Mouse (Mus musculus): ENCODE results near the gene Hist1h2an. TPM values are rescaled to one million over a fixed set of nuclear protein-coding genes. Genes with fewer than 3 reads are reported as not detected.
"Not testable (repeated sequence)": the region's sequence is repeated elsewhere in the genome, so short reads cannot be mapped to it uniquely, and the experiment has no call there.

Hist1h2an gene
- total and polyA plus RNA-seq, 3 experiments, result 18.0 to 76.2 (median 62.3) TPM

DNA sequence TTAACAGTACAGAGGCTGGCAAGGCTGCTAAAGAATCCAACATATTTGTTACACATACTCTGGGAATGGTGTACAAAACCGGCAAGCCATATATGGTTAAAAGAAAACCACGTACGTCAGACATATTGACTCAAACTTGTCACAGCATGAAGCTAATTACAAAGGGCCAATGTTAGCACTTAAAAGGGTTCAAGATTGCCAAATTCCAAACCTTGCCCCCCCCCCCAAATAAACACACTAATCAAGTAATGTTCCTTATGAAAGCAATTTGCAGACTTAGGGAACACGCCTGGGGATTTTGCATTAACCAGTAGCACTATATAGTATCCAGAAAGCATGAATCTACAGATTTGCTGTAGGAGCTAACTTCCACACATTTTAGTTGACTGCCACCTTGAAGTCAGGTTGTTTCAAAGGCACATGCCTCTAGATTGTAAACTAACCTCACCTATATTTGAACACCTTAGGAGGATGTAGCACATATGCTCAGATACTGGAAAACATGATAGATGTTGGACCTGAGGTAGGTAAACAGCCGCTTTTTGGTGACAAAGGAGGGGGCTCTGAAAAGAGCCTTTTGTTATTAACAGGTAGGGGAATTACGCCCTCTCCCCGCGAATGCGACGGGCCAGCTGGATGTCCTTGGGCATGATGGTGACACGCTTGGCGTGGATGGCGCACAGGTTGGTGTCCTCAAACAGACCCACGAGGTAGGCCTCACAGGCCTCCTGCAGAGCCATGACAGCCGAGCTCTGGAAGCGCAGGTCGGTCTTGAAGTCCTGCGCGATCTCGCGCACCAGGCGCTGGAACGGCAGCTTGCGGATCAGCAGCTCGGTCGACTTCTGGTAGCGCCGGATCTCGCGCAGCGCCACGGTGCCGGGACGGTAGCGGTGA lies 4.4 kb downstream of the Hist1h2an start:
- not testable (repeated sequence) for H3K36me3 ChIP-seq (replicated peaks); DNase-seq (ENCODE audit: low spot score); ATAC-seq (ENCODE audit: extremely low read depth, insufficient number of reproducible peaks, low FRiP score, poor library complexity, severe bottlenecking); H3K9me3 ChIP-seq (replicated peaks); H3K27me3 ChIP-seq (ENCODE audit: insufficient read depth, low read length)
- peak overlapping the region; percentile 63; the same call in 1 of the 2 replicates for H3K4me3 ChIP-seq (ENCODE audit: low read depth, low read length)
- H3K4me1 ChIP-seq (ENCODE audit: insufficient read depth, low read depth, low read length), result peaks cover 18% of the 10 kb centered on the region
- peak; percentile 83 for TF ChIP-seq POLR2AphosphoS5 (IDR thresholded peaks at IDR 0.05; ENCODE audit: insufficient replicate concordance, low read depth, low read length)

DNA sequence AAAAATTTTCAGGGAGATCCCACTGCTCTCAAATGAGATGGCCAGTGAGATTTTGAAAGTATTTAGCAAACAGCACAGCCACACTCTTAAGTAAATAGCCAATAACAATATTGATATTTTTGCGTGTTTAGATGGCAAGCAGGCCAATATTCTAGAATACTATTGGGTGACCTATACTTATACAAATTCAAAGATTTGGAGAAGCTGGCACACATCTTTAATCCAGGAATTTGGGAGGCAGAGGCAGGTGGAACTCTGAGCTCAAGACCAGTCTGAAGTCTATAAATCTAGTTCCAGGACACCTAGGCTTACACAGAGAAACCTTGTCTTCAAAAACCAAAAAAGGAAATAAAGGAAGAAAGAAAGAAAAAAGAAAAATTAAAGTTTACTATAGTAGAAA lies 5.4 kb downstream of the Hist1h2an start:
- TF ChIP-seq POLR2AphosphoS5 (IDR thresholded peaks at IDR 0.05; ENCODE audit: insufficient replicate concordance, low read depth, low read length) (0 out of 2 replicates have a peak, but pooled peaks have one; percentile 27), GATA1 (IDR thresholded peaks at IDR 0.05; ENCODE audit: borderline replicate concordance, low read length) (no peak), CTCF (IDR thresholded peaks at IDR 0.05; ENCODE audit: low read depth, low read length) (no peak), TAL1 (conservative IDR thresholded peaks at IDR 0.05; ENCODE audit: low read depth, low read length) (no peak)

DNA sequence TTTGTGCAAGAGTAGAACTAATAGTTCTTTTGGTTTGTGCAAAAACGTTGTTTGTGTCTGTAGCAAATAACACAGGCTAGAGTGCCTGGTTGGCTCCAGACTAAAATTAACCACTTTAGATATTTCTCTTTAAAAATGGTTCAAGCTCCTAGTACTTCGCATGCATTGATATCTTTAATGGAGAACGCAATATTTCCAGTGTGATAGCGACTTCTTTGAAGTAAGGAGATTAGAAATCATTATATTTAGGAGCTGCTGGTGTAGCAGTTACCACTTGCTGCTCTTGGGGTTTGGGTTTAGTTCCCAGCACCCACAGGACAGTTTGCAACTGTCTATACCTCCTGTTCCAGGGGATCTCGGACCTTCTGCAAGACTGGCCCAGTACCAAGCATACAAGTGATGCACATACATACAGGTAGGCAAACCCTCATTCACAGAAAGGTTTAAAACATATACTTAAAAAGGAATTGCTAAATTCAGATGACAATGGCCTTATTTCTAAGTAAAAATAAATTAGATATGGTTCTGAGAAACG lies 5.9 kb downstream of the Hist1h2an start:
- Histone ChIP-seq H3K36me3 (replicated peaks) (no peaks in the 10 kb centered on the region), H3K4me3 (ENCODE audit: low read depth, low read length) (no peak overlapping the region; the same call in 1 of the 2 replicates), H3K9me3 (replicated peaks) (no peaks in the 10 kb centered on the region), H3K27me3 (ENCODE audit: insufficient read depth, low read length) (no peaks in the 10 kb centered on the region), H3K4me1 (ENCODE audit: insufficient read depth, low read depth, low read length) (peaks cover 25% of the 10 kb centered on the region)
- no peak for TF ChIP-seq CTCF (IDR thresholded peaks at IDR 0.05; ENCODE audit: low read depth, low read length)
- TF ChIP-seq POLR2AphosphoS5 (IDR thresholded peaks at IDR 0.05; ENCODE audit: insufficient replicate concordance, low read depth, low read length), result no peak
- TF ChIP-seq GATA1 (IDR thresholded peaks at IDR 0.05; ENCODE audit: borderline replicate concordance, low read length), result no peak
- TF ChIP-seq GATA2 (IDR thresholded peaks at IDR 0.05; ENCODE audit: borderline replicate concordance, low read depth, low read length), result no peak
- no peak for TF ChIP-seq TAL1 (conservative IDR thresholded peaks at IDR 0.05; ENCODE audit: low read depth, low read length)
- ATAC-seq (ENCODE audit: extremely low read depth, insufficient number of reproducible peaks, low FRiP score, poor library complexity, severe bottlenecking) (no peak), DNase-seq (ENCODE audit: low spot score) (no peak)

More for the DNA sequence above, 5.4 kb downstream of the Hist1h2an start:
- Histone ChIP-seq H3K4me3 (ENCODE audit: low read depth, low read length) (no peak overlapping the region), H3K27me3 (ENCODE audit: insufficient read depth, low read length) (no peaks in the 10 kb centered on the region), H3K9me3 (replicated peaks) (no peaks in the 10 kb centered on the region), H3K4me1 (ENCODE audit: insufficient read depth, low read depth, low read length) (peaks cover 23% of the 10 kb centered on the region), H3K36me3 (replicated peaks) (no peaks in the 10 kb centered on the region)
- ATAC-seq (ENCODE audit: extremely low read depth, insufficient number of reproducible peaks, low FRiP score, poor library complexity, severe bottlenecking), result no peak
- no peak for DNase-seq (ENCODE audit: low spot score)

DNA sequence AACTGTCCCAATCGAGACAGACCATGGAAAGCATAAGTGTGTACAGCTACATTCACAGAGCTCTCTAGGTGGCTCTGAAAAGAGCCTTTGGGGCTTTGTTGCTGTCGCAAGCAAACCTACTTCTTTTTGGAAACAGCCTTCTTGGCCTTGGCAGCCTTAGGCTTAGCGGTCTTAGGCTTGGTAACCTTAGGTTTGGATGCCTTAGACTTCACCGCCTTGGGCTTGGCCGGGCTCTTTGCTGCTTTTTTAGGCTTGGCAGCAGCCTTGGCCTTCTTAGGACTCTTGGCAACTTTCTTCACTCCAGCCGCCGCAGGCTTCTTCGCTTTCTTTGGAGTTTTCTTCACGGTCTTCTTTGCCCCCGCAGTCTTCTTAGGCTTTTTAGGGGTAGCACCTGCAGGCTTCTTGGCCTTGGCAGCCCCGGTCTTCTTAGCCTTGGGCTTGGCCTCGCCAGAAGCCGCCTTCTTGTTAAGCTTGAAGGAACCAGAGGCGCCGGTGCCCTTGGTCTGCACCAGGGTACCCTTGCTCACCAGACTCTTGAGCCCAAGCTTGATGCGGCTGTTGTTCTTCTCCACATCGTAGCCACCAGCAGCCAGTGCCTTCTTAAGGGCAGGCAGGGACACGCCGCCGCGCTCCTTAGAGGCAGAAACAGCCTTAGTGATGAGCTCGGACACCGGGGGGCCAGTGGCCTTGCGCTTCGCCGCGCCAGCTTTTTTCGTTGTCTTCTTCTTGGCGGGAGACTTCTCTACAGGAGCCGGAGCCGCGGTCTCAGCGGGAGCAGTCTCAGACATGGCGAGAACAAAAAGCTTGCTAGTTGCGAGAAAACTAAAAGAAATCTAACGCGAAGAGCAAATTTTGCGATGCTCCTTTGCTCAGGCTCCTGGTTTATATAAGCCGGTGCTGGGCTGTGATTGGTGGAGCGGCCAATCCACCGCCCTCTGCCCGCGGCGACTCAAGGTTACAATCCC lies 7.0 kb downstream of the Hist1h2an start, which contains the start of gene Hist1h1b:
Hist1h1b (minus strand) TSS at position 859 of the 965 bp plus-strand sequence.
- no peaks in the 10 kb centered on the region for H3K9me3 ChIP-seq (replicated peaks)
- ATAC-seq (ENCODE audit: extremely low read depth, insufficient number of reproducible peaks, low FRiP score, poor library complexity, severe bottlenecking), result peak; percentile 32
- no peaks in the 10 kb centered on the region for H3K36me3 ChIP-seq (replicated peaks)
- peaks cover 22% of the 10 kb centered on the region for H3K4me1 ChIP-seq (ENCODE audit: insufficient read depth, low read depth, low read length)
- DNase-seq (ENCODE audit: low spot score), result peak; percentile 68
- H3K4me3 ChIP-seq (ENCODE audit: low read depth, low read length), result peak within 1 kb of the TSS; percentile 73
- H3K27me3 ChIP-seq (ENCODE audit: insufficient read depth, low read length), result no peaks in the 10 kb centered on the region
- TF ChIP-seq GATA1 (IDR thresholded peaks at IDR 0.05; ENCODE audit: borderline replicate concordance, low read length) (no peak), GATA2 (IDR thresholded peaks at IDR 0.05; ENCODE audit: borderline replicate concordance, low read depth, low read length) (no peak), TAL1 (conservative IDR thresholded peaks at IDR 0.05; ENCODE audit: low read depth, low read length) (no peak), POLR2AphosphoS5 (IDR thresholded peaks at IDR 0.05; ENCODE audit: insufficient replicate concordance, low read depth, low read length) (peak; percentile 95), CTCF (IDR thresholded peaks at IDR 0.05; ENCODE audit: low read depth, low read length) (no peak)

DNA sequence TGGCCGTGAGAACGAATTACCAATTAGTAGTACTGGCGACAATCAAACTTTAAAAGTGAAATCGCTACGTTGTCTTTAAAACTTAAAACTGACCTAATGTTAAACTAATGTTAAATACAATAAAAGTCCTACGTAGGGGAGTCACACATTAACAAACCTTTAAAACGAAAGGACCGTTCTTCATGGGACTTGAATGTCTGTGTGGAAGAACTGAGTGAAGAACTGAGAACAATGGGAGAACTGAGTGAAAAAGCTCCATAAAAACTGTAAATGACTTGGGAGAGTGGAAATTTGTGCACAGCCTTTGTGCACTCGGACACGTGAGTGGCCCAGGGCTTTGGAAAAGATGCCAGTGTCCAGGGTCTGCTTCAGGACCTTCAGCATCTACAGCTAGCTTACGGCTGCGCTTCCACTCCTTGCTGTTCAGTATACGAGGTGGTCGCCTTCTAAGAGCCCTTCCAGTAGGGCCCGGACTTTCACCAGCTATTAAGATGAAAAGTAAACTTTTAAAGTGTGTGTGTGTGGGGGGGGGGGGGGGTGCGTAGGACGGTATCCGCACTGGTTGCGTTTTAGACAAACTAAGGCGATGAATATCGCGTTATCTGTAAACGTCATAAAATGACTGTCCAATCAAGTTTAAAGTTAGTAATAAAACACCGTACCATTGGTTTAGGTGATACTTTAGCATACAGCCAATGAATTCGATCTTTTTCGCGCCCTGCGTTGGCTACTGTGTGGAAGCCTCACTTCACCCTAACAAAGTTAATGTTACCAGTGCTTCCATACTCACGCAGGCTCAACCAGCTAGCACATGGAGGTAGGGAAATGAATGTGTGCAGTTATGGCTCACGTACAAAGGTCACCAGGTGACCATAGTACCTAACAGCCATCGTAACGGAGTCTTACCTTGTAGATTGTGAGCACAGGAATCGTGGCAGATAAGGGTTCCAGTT lies 7.9 kb downstream of the Hist1h2an start:
- DNase-seq (ENCODE audit: low spot score) (peak; percentile 58), ATAC-seq (ENCODE audit: extremely low read depth, insufficient number of reproducible peaks, low FRiP score, poor library complexity, severe bottlenecking) (peak; percentile 64)
- H3K36me3 ChIP-seq (replicated peaks), result no peaks in the 10 kb centered on the region
- peak overlapping the region; percentile 73 for H3K4me3 ChIP-seq (ENCODE audit: low read depth, low read length)
- TF ChIP-seq POLR2AphosphoS5 (IDR thresholded peaks at IDR 0.05; ENCODE audit: insufficient replicate concordance, low read depth, low read length) (peak; percentile 100), TAL1 (conservative IDR thresholded peaks at IDR 0.05; ENCODE audit: low read depth, low read length) (no peak)
- H3K27me3 ChIP-seq (ENCODE audit: insufficient read depth, low read length), result no peaks in the 10 kb centered on the region
- peaks cover 19% of the 10 kb centered on the region for H3K4me1 ChIP-seq (ENCODE audit: insufficient read depth, low read depth, low read length)
- no peaks in the 10 kb centered on the region for H3K9me3 ChIP-seq (replicated peaks)
